Mouse (Mus musculus) G1E (cell line): ENCODE measurements around the gene Apol7e.
"Not testable (repeated sequence)": the region's sequence is repeated elsewhere in the genome, so short reads cannot be mapped to it uniquely, and the experiment has no call there.

Experiments
- CTCF ChIP-seq: IDR thresholded peaks from 2 replicates; pipeline ENCODE4 v1.5.1; 2012; ENCODE audit warnings: low read depth, low read length, inconsistent platforms, mixed read lengths
- GATA1 ChIP-seq: IDR thresholded peaks from 2 replicates; pipeline ENCODE4 v1.6.1; 2012; ENCODE audit warnings: borderline replicate concordance, low read length, inconsistent platforms, mixed read lengths
- GATA2 ChIP-seq: IDR thresholded peaks from 2 replicates; pipeline ENCODE4 v1.6.1; 2012; ENCODE audit warnings: low read depth, low read length, inconsistent platforms, borderline replicate concordance
- POLR2AphosphoS5 ChIP-seq: IDR thresholded peaks from 2 replicates; pipeline ENCODE4 v1.6.1; 2012; ENCODE audit warnings: low read depth, low read length, inconsistent platforms; ENCODE audit not compliant: insufficient replicate concordance
- TAL1 ChIP-seq: conservative IDR thresholded peaks from 2 replicates; pipeline ENCODE4 v1.6.1; 2012; ENCODE audit warnings: low read depth, low read length, inconsistent platforms, mixed read lengths

- TF ChIP-seq CTCF, TAL1, GATA1, GATA2, POLR2AphosphoS5: not testable (repeated sequence)
Observed at GRCm38 (mm10) chr15:77733903-77734302, 35.2 kb downstream of the Apol7e start.
